Mouse (Mus musculus): ENCODE measurements around the gene Cfc1.

DNA sequence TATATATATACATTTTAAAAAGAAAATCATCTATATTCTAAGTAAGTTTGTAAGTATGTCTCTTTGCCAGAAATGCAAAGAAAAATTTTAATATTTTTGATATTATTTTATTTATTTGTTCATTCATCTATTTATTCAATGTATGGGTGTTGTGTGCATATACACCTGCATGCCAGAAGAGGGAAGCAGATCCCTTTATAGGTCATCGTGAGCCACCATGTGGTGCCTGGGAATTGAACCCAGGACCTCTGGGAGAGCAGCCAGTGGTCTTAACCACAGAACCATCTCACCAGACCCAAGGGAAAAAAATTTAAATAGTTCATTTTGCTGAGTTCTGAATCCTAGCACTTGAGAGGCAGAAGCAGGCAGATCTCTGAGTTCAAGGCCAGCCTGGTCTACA lies 17.2 kb upstream of the Cfc1 start:
- TF ChIP-seq CTCF (IDR thresholded peaks at IDR 0.05; ENCODE audit: extremely low read depth, insufficient read depth, insufficient read length, insufficient replicate concordance) (no peak), POLR2A (IDR thresholded peaks at IDR 0.05; ENCODE audit: low read depth, low read length) (no peak)

Measured in spleen, adult 2 months (tissue).